Mouse (Mus musculus): ENCODE measurements around the gene Iqgap1. TPM values are rescaled to one million over a fixed set of nuclear protein-coding genes. Genes with fewer than 3 reads are reported as not detected.

The Iqgap1 gene
- polyA plus RNA-seq, 1 experiment = 38.1 TPM

GRCm38 (mm10) chr7:80729662-80730061, 96.1 kb downstream of the Iqgap1 start:
- DNase-seq = peak; percentile 63
- Histone ChIP-seq H3K4me3 (ENCODE audit: insufficient read depth, low read depth, low read length) (no peak overlapping the region), H3K27me3 (replicated peaks; ENCODE audit: control insufficient read depth, insufficient read depth, low read length) (no peaks in the 10 kb centered on the region), H3K36me3 (ENCODE audit: control insufficient read depth, insufficient read depth, low read length) (peaks cover 12% of the 10 kb centered on the region), H3K4me1 (ENCODE audit: control insufficient read depth, insufficient read depth, low read length) (no peaks in the 10 kb centered on the region), H3K27ac (ENCODE audit: insufficient read depth, low read depth, low read length) (no peak overlapping the region)
- WGBS = 26% methylated on average over 8 of the region's 8 CpGs
- TF ChIP-seq CTCF (conservative IDR thresholded peaks at IDR 0.05; ENCODE audit: insufficient read depth, insufficient read length, low read depth, low read length) (peak; percentile 89), POLR2A (IDR thresholded peaks at IDR 0.05; ENCODE audit: low read depth, low read length) (no peak)

- Histone ChIP-seq H3K36me3 (ENCODE audit: control insufficient read depth, insufficient read depth, low read length) (peaks cover 4% of the 10 kb centered on the region; the same call in 1 of the 2 replicates), H3K27me3 (replicated peaks; ENCODE audit: control insufficient read depth, insufficient read depth, low read length) (no peaks in the 10 kb centered on the region), H3K27ac (ENCODE audit: insufficient read depth, low read depth, low read length) (no peak overlapping the region), H3K4me3 (ENCODE audit: insufficient read depth, low read depth, low read length) (no peak overlapping the region), H3K4me1 (ENCODE audit: control insufficient read depth, insufficient read depth, low read length) (no peaks in the 10 kb centered on the region)
- no peak for TF ChIP-seq CTCF (conservative IDR thresholded peaks at IDR 0.05; ENCODE audit: insufficient read depth, insufficient read length, low read depth, low read length)
- TF ChIP-seq POLR2A (IDR thresholded peaks at IDR 0.05; ENCODE audit: low read depth, low read length) = no peak
- no peak for DNase-seq
- WGBS = 72% methylated on average over 9 of the region's 9 CpGs
These were observed 104.7 kb downstream of the Iqgap1 start for GRCm38 (mm10) chr7:80721041-80721440.

GRCm38 (mm10) chr7:80719582-80719981, 106.2 kb downstream of the Iqgap1 start:
- TF ChIP-seq CTCF (conservative IDR thresholded peaks at IDR 0.05; ENCODE audit: insufficient read depth, insufficient read length, low read depth, low read length) (no peak), POLR2A (IDR thresholded peaks at IDR 0.05; ENCODE audit: low read depth, low read length) (no peak)
- no peaks in the 10 kb centered on the region for H3K27me3 ChIP-seq (replicated peaks; ENCODE audit: control insufficient read depth, insufficient read depth, low read length)
- H3K4me3 ChIP-seq (ENCODE audit: insufficient read depth, low read depth, low read length) = no peak overlapping the region
- no peak for DNase-seq
- WGBS = 97% methylated on average over 7 of the region's 7 CpGs
- H3K27ac ChIP-seq (ENCODE audit: insufficient read depth, low read depth, low read length) = no peak overlapping the region
- peaks cover 3% of the 10 kb centered on the region; the same call in 1 of the 2 replicates for H3K36me3 ChIP-seq (ENCODE audit: control insufficient read depth, insufficient read depth, low read length)
- H3K4me1 ChIP-seq (ENCODE audit: control insufficient read depth, insufficient read depth, low read length) = no peaks in the 10 kb centered on the region

GRCm38 (mm10) chr7:80719038-80719437, 106.7 kb downstream of the Iqgap1 start:
- DNase-seq = no peak
- Histone ChIP-seq H3K27ac (ENCODE audit: insufficient read depth, low read depth, low read length) (no peak overlapping the region), H3K27me3 (replicated peaks; ENCODE audit: control insufficient read depth, insufficient read depth, low read length) (no peaks in the 10 kb centered on the region), H3K4me3 (ENCODE audit: insufficient read depth, low read depth, low read length) (no peak overlapping the region), H3K4me1 (ENCODE audit: control insufficient read depth, insufficient read depth, low read length) (no peaks in the 10 kb centered on the region), H3K36me3 (ENCODE audit: control insufficient read depth, insufficient read depth, low read length) (peaks cover 3% of the 10 kb centered on the region; the same call in 1 of the 2 replicates)
- TF ChIP-seq POLR2A (IDR thresholded peaks at IDR 0.05; ENCODE audit: low read depth, low read length) (no peak), CTCF (conservative IDR thresholded peaks at IDR 0.05; ENCODE audit: insufficient read depth, insufficient read length, low read depth, low read length) (no peak)
- whole genome bisulfite sequencing = 98% methylated on average over 2 of the region's 2 CpGs

- no peaks in the 10 kb centered on the region for H3K27me3 ChIP-seq (replicated peaks; ENCODE audit: control insufficient read depth, insufficient read depth, low read length)
- no peak for DNase-seq
- H3K4me1 ChIP-seq (ENCODE audit: control insufficient read depth, insufficient read depth, low read length) = no peaks in the 10 kb centered on the region
- H3K36me3 ChIP-seq (ENCODE audit: control insufficient read depth, insufficient read depth, low read length) = peaks cover 5% of the 10 kb centered on the region; the same call in 1 of the 2 replicates
- no peak overlapping the region for H3K4me3 ChIP-seq (ENCODE audit: insufficient read depth, low read depth, low read length)
- WGBS = 77% methylated on average over 8 of the region's 8 CpGs
- no peak for TF ChIP-seq CTCF (conservative IDR thresholded peaks at IDR 0.05; ENCODE audit: insufficient read depth, insufficient read length, low read depth, low read length)
- no peak for TF ChIP-seq POLR2A (IDR thresholded peaks at IDR 0.05; ENCODE audit: low read depth, low read length)
- no peak overlapping the region for H3K27ac ChIP-seq (ENCODE audit: insufficient read depth, low read depth, low read length)
These were observed 107.3 kb downstream of the Iqgap1 start for GRCm38 (mm10) chr7:80718471-80718870.

GRCm38 (mm10) chr7:80716758-80717157, 109.0 kb downstream of the Iqgap1 start:
- WGBS = 89% methylated on average over 9 of the region's 9 CpGs
- Histone ChIP-seq H3K27me3 (replicated peaks; ENCODE audit: control insufficient read depth, insufficient read depth, low read length) (no peaks in the 10 kb centered on the region), H3K36me3 (ENCODE audit: control insufficient read depth, insufficient read depth, low read length) (peaks cover 5% of the 10 kb centered on the region; the same call in 1 of the 2 replicates), H3K4me3 (ENCODE audit: insufficient read depth, low read depth, low read length) (no peak overlapping the region), H3K27ac (ENCODE audit: insufficient read depth, low read depth, low read length) (no peak overlapping the region), H3K4me1 (ENCODE audit: control insufficient read depth, insufficient read depth, low read length) (no peaks in the 10 kb centered on the region)
- DNase-seq = no peak
- TF ChIP-seq CTCF (conservative IDR thresholded peaks at IDR 0.05; ENCODE audit: insufficient read depth, insufficient read length, low read depth, low read length) = no peak
- TF ChIP-seq POLR2A (IDR thresholded peaks at IDR 0.05; ENCODE audit: low read depth, low read length) = no peak

GRCm38 (mm10) chr7:80715306-80715705, 110.5 kb downstream of the Iqgap1 start:
- Histone ChIP-seq H3K27ac (ENCODE audit: insufficient read depth, low read depth, low read length) (no peak overlapping the region), H3K27me3 (replicated peaks; ENCODE audit: control insufficient read depth, insufficient read depth, low read length) (no peaks in the 10 kb centered on the region), H3K4me1 (ENCODE audit: control insufficient read depth, insufficient read depth, low read length) (no peaks in the 10 kb centered on the region), H3K36me3 (ENCODE audit: control insufficient read depth, insufficient read depth, low read length) (peaks cover 3% of the 10 kb centered on the region; the same call in 1 of the 2 replicates), H3K4me3 (ENCODE audit: insufficient read depth, low read depth, low read length) (no peak overlapping the region)
- no peak for DNase-seq
- WGBS = 76% methylated on average over 7 of the region's 7 CpGs
- no peak for TF ChIP-seq CTCF (conservative IDR thresholded peaks at IDR 0.05; ENCODE audit: insufficient read depth, insufficient read length, low read depth, low read length)
- no peak for TF ChIP-seq POLR2A (IDR thresholded peaks at IDR 0.05; ENCODE audit: low read depth, low read length)
